Mouse (Mus musculus): ENCODE measurements around the gene Tcf7l2.

- TF ChIP-seq CTCF (IDR thresholded peaks at IDR 0.05; ENCODE audit: low read depth) (no peak), EP300 (optimal IDR thresholded peaks at IDR 0.05) (no peak)
Measured at GRCm38 (mm10) chr19:55934730-55935003, 193.0 kb downstream of the Tcf7l2 start.

Data from stomach, postnatal 0 days (tissue).